Mouse (Mus musculus): ENCODE measurements around the gene Lect2. TPM values are rescaled to one million over a fixed set of nuclear protein-coding genes. Genes with fewer than 3 reads are reported as not detected.
A peak's percentile ranks its signal among the peaks of the same experiment; 100 is the strongest.

The Lect2 gene
- polyA plus RNA-seq, 1 experiment from 2014 or later = not detected

GRCm38 (mm10) chr13:56586046-56586445 lies 37.7 kb upstream of the Lect2 start:
- H3K9ac ChIP-seq (ENCODE audit: low read depth, low read length) = no peak overlapping the region
- no peaks in the 10 kb centered on the region for H3K36me3 ChIP-seq (ENCODE audit: control insufficient read depth, insufficient read depth, low read length)
- no peak overlapping the region for H3K4me2 ChIP-seq (ENCODE audit: low read length)
- no peak for ATAC-seq
- no peaks in the 10 kb centered on the region for H3K9me3 ChIP-seq (ENCODE audit: control insufficient read depth, low read length)
- H3K4me1 ChIP-seq (ENCODE audit: control insufficient read depth, insufficient read depth, low read depth, low read length) = peaks cover 8% of the 10 kb centered on the region
- 89% methylated on average over 3 of the region's 3 CpGs for WGBS
- H3K4me3 ChIP-seq (ENCODE audit: low read length) = no peak overlapping the region
- H3K27ac ChIP-seq (ENCODE audit: low read depth, low read length) = no peak overlapping the region
- no peaks in the 10 kb centered on the region for H3K27me3 ChIP-seq (replicated peaks; ENCODE audit: control insufficient read depth, insufficient read depth, low read length)

DNA sequence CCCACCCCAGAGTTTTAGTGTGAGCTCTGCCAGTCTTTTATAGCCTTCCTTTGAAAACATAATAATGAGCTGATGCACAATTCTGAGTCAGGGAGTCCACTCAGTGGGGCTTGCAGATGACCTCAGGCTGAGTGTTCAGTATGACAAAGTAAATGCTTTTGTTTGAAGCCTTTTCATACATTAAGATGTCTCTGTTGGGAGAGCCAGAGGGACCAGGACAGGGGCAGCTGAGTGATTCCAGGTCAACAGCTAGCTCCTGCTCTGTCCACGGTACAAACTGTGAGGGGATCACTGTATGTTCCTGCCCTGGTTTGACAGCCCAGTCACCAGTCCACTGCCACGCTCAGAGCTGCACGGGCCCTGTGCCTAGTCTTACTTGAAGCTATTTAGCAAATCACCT lies 34.4 kb upstream of the Lect2 start:
- WGBS = 26% methylated on average over 3 of the region's 3 CpGs

GRCm38 (mm10) chr13:56581961-56582434 lies 33.7 kb upstream of the Lect2 start:
- peak; percentile 84 for ATAC-seq
- no peaks in the 10 kb centered on the region for H3K27me3 ChIP-seq (replicated peaks; ENCODE audit: control insufficient read depth, insufficient read depth, low read length)
- no peaks in the 10 kb centered on the region for H3K9me3 ChIP-seq (ENCODE audit: control insufficient read depth, low read length)
- H3K9ac ChIP-seq (ENCODE audit: low read depth, low read length) = peak overlapping the region; percentile 43
- H3K36me3 ChIP-seq (ENCODE audit: control insufficient read depth, insufficient read depth, low read length) = no peaks in the 10 kb centered on the region
- peak overlapping the region; percentile 51; the same call in 1 of the 2 replicates for H3K27ac ChIP-seq (ENCODE audit: low read depth, low read length)
- H3K4me3 ChIP-seq (ENCODE audit: low read length) = no peak overlapping the region
- H3K4me2 ChIP-seq (ENCODE audit: low read length) = peak overlapping the region; percentile 37
- 4% methylated on average over 6 of the region's 6 CpGs for WGBS
- H3K4me1 ChIP-seq (ENCODE audit: control insufficient read depth, insufficient read depth, low read depth, low read length) = peaks cover 8% of the 10 kb centered on the region

More for the DNA sequence above, 34.4 kb upstream of the Lect2 start:
- no peak overlapping the region for H3K27ac ChIP-seq (ENCODE audit: low read depth, low read length)
- no peak overlapping the region for H3K9ac ChIP-seq (ENCODE audit: low read depth, low read length)
- no peak for ATAC-seq
- H3K9me3 ChIP-seq (ENCODE audit: control insufficient read depth, low read length) = no peaks in the 10 kb centered on the region
- no peaks in the 10 kb centered on the region for H3K27me3 ChIP-seq (replicated peaks; ENCODE audit: control insufficient read depth, insufficient read depth, low read length)
- H3K4me2 ChIP-seq (ENCODE audit: low read length) = no peak overlapping the region
- no peak overlapping the region for H3K4me3 ChIP-seq (ENCODE audit: low read length)
- H3K36me3 ChIP-seq (ENCODE audit: control insufficient read depth, insufficient read depth, low read length) = no peaks in the 10 kb centered on the region
- H3K4me1 ChIP-seq (ENCODE audit: control insufficient read depth, insufficient read depth, low read depth, low read length) = peaks cover 8% of the 10 kb centered on the region

- Histone ChIP-seq H3K27ac (ENCODE audit: low read depth, low read length) (no peak overlapping the region), H3K36me3 (ENCODE audit: control insufficient read depth, insufficient read depth, low read length) (no peaks in the 10 kb centered on the region), H3K27me3 (replicated peaks; ENCODE audit: control insufficient read depth, insufficient read depth, low read length) (no peaks in the 10 kb centered on the region), H3K4me3 (ENCODE audit: low read length) (no peak overlapping the region), H3K9me3 (ENCODE audit: control insufficient read depth, low read length) (no peaks in the 10 kb centered on the region), H3K4me2 (ENCODE audit: low read length) (no peak overlapping the region), H3K4me1 (ENCODE audit: control insufficient read depth, insufficient read depth, low read depth, low read length) (peaks cover 8% of the 10 kb centered on the region), H3K9ac (ENCODE audit: low read depth, low read length) (no peak overlapping the region)
- peak; percentile 71; the same call in 1 of the 2 replicates for ATAC-seq
- 4% methylated on average over 3 of the region's 3 CpGs for WGBS
Observed at GRCm38 (mm10) chr13:56581512-56581911, 33.2 kb upstream of the Lect2 start.

GRCm38 (mm10) chr13:56580450-56580849 lies 32.1 kb upstream of the Lect2 start:
- WGBS = 73% methylated on average over 5 of the region's 5 CpGs
- Histone ChIP-seq H3K4me3 (ENCODE audit: low read length) (no peak overlapping the region), H3K9me3 (ENCODE audit: control insufficient read depth, low read length) (no peaks in the 10 kb centered on the region), H3K27me3 (replicated peaks; ENCODE audit: control insufficient read depth, insufficient read depth, low read length) (no peaks in the 10 kb centered on the region), H3K9ac (ENCODE audit: low read depth, low read length) (no peak overlapping the region), H3K4me1 (ENCODE audit: control insufficient read depth, insufficient read depth, low read depth, low read length) (peaks cover 8% of the 10 kb centered on the region), H3K4me2 (ENCODE audit: low read length) (no peak overlapping the region), H3K27ac (ENCODE audit: low read depth, low read length) (no peak overlapping the region), H3K36me3 (ENCODE audit: control insufficient read depth, insufficient read depth, low read length) (no peaks in the 10 kb centered on the region)
- ATAC-seq = no peak

- no peak overlapping the region for H3K4me3 ChIP-seq (ENCODE audit: low read length)
- H3K9ac ChIP-seq (ENCODE audit: low read depth, low read length) = no peak overlapping the region
- H3K27ac ChIP-seq (ENCODE audit: low read depth, low read length) = no peak overlapping the region
- H3K27me3 ChIP-seq (replicated peaks; ENCODE audit: control insufficient read depth, insufficient read depth, low read length) = no peaks in the 10 kb centered on the region
- no peak overlapping the region for H3K4me2 ChIP-seq (ENCODE audit: low read length)
- no peaks in the 10 kb centered on the region for H3K36me3 ChIP-seq (ENCODE audit: control insufficient read depth, insufficient read depth, low read length)
- H3K4me1 ChIP-seq (ENCODE audit: control insufficient read depth, insufficient read depth, low read depth, low read length) = peaks cover 8% of the 10 kb centered on the region
- ATAC-seq = no peak
- WGBS = 72% methylated on average over 5 of the region's 5 CpGs
- H3K9me3 ChIP-seq (ENCODE audit: control insufficient read depth, low read length) = no peaks in the 10 kb centered on the region
Observed at GRCm38 (mm10) chr13:56578097-56578496, 29.8 kb upstream of the Lect2 start.

DNA sequence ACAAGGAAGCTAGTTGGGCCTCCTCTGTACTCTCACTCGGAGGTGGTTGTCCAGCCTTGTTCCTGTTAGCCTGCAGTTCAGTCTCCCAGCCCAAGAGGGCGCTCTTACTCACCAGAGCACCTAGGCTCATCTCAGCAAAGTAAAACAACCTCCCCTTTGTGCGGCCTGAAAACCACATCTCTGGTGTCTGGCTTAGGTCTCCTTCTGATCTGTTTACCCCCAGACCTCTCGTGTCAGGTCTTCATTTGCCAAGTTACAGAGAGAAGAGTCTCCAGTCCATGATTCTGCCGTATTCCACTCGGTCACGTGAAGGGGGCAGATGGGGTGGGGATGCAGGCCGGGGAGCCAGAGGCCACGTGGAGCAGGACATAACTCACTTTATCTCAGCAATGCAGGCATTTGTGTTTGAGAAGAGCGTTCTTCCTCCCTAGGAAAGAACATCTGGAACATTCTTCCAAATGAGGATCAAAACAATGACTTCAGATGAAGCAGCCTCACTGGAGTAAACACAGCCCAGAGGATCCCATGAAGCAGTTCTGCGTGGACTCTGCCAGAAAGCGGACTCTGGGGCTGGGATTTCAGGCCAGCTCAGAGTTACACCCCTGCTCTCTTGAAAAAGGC lies 27.5 kb upstream of the Lect2 start:
- H3K4me3 ChIP-seq (ENCODE audit: low read length) = no peak overlapping the region
- H3K9ac ChIP-seq (ENCODE audit: low read depth, low read length) = no peak overlapping the region
- no peak overlapping the region for H3K4me2 ChIP-seq (ENCODE audit: low read length)
- no peaks in the 10 kb centered on the region for H3K27me3 ChIP-seq (replicated peaks; ENCODE audit: control insufficient read depth, insufficient read depth, low read length)
- H3K36me3 ChIP-seq (ENCODE audit: control insufficient read depth, insufficient read depth, low read length) = no peaks in the 10 kb centered on the region
- 64% methylated on average over 12 of the region's 12 CpGs for WGBS
- no peak for ATAC-seq
- H3K9me3 ChIP-seq (ENCODE audit: control insufficient read depth, low read length) = no peaks in the 10 kb centered on the region
- no peak overlapping the region for H3K27ac ChIP-seq (ENCODE audit: low read depth, low read length)
- no peaks in the 10 kb centered on the region for H3K4me1 ChIP-seq (ENCODE audit: control insufficient read depth, insufficient read depth, low read depth, low read length)

- H3K27ac ChIP-seq (ENCODE audit: low read depth, low read length) = no peak overlapping the region
- H3K27me3 ChIP-seq (replicated peaks; ENCODE audit: control insufficient read depth, insufficient read depth, low read length) = no peaks in the 10 kb centered on the region
- H3K4me1 ChIP-seq (ENCODE audit: control insufficient read depth, insufficient read depth, low read depth, low read length) = no peaks in the 10 kb centered on the region
- no peak for ATAC-seq
- H3K9ac ChIP-seq (ENCODE audit: low read depth, low read length) = no peak overlapping the region
- H3K4me2 ChIP-seq (ENCODE audit: low read length) = no peak overlapping the region
- H3K4me3 ChIP-seq (ENCODE audit: low read length) = no peak overlapping the region
- WGBS = 81% methylated on average over 4 of the region's 4 CpGs
- H3K9me3 ChIP-seq (ENCODE audit: control insufficient read depth, low read length) = no peaks in the 10 kb centered on the region
- H3K36me3 ChIP-seq (ENCODE audit: control insufficient read depth, insufficient read depth, low read length) = no peaks in the 10 kb centered on the region
Observed at GRCm38 (mm10) chr13:56575074-56575473, 26.8 kb upstream of the Lect2 start.

- no peaks in the 10 kb centered on the region for H3K9me3 ChIP-seq (ENCODE audit: control insufficient read depth, low read length)
- ATAC-seq = no peak
- H3K27me3 ChIP-seq (replicated peaks; ENCODE audit: control insufficient read depth, insufficient read depth, low read length) = no peaks in the 10 kb centered on the region
- WGBS = 86% methylated on average over 8 of the region's 8 CpGs
- no peaks in the 10 kb centered on the region for H3K36me3 ChIP-seq (ENCODE audit: control insufficient read depth, insufficient read depth, low read length)
- H3K27ac ChIP-seq (ENCODE audit: low read depth, low read length) = no peak overlapping the region
- no peaks in the 10 kb centered on the region for H3K4me1 ChIP-seq (ENCODE audit: control insufficient read depth, insufficient read depth, low read depth, low read length)
- no peak overlapping the region for H3K4me3 ChIP-seq (ENCODE audit: low read length)
- H3K4me2 ChIP-seq (ENCODE audit: low read length) = no peak overlapping the region
- no peak overlapping the region for H3K9ac ChIP-seq (ENCODE audit: low read depth, low read length)
Observed at GRCm38 (mm10) chr13:56571645-56572044, 23.3 kb upstream of the Lect2 start.

Measured in hindbrain, embryonic 16.5 days (tissue).